Mouse (Mus musculus) embryonic facial prominence, embryonic 10.5 days (tissue): ENCODE data around the gene Traf3ip1. TPM values are rescaled to one million over a fixed set of nuclear protein-coding genes. Genes with fewer than 3 reads are reported as not detected.
"Not testable (repeated sequence)": the region's sequence is repeated elsewhere in the genome, so short reads cannot be mapped to it uniquely, and the experiment has no call there.

Source experiments
- DNase-seq: peaks from one replicate; pipeline ENCODE4 v3.0.0-alpha.2; 2017; ENCODE audit warnings: low spot score
- H3K27ac ChIP-seq: fragments of 300-500 bp; sonication (generic); replicated peaks from 2 replicates; pipeline ENCODE4 v1.5.1; 2016; ENCODE audit warnings: mild to moderate bottlenecking
- H3K27me3 ChIP-seq: fragments of 300-500 bp; sonication (generic); replicated peaks from 2 replicates; pipeline ENCODE4 v1.6.1; 2016; ENCODE audit warnings: low read depth, mild to moderate bottlenecking; ENCODE audit not compliant: poor library complexity, severe bottlenecking
- H3K36me3 ChIP-seq: fragments of 300-500 bp; sonication (generic); replicated peaks from 2 replicates; pipeline ENCODE4 v1.6.1; 2016; ENCODE audit warnings: mild to moderate bottlenecking, moderate library complexity
- H3K4me1 ChIP-seq: fragments of 300-500 bp; sonication (generic); 2 replicates; pipeline ENCODE4 v1.6.1; 2016
- H3K4me3 ChIP-seq: fragments of 300-500 bp; sonication (generic); 2 replicates; pipeline ENCODE4 v1.5.1; 2016; ENCODE audit warnings: mild to moderate bottlenecking, moderate library complexity
- H3K9me3 ChIP-seq: fragments of 300-500 bp; sonication (generic); 2 replicates; pipeline ENCODE4 v1.6.1; 2016; ENCODE audit warnings: mild to moderate bottlenecking
- WGBS: fragments of 180-500 bp; shearing (Covaris S2); methylation state at CpG from one replicate; pipeline ENCODE4 v1.1.7; 2016; 5-methylcytosine and 5-hydroxymethylcytosine counted together
- polyA plus RNA-seq: library from polyadenylated mRNA; unstranded; fragments of >200 nt; fragmentation: Nextera tagmentation; extraction: Ambion mirVana; gene quantifications from 2 replicates; pipeline ENCODE4 v1.2.1, GENCODE M21; 2016

Gene Traf3ip1
- polyA plus RNA-seq, 1 experiment from 2014 or later: 12.4 TPM

GRCm38 (mm10) chr1:91457116-91457515 is 37.3 kb upstream of the Traf3ip1 start:
- 90% methylated on average over 4 of the region's 4 CpGs for whole genome bisulfite sequencing
- peaks cover 25% of the 10 kb centered on the region for H3K27me3 ChIP-seq
- no peak overlapping the region; the same call in 1 of the 2 replicates for H3K27ac ChIP-seq
- H3K4me1 ChIP-seq: peaks cover 72% of the 10 kb centered on the region
- DNase-seq: no peak
- no peaks in the 10 kb centered on the region for H3K9me3 ChIP-seq
- H3K36me3 ChIP-seq: no peaks in the 10 kb centered on the region
- no peak overlapping the region for H3K4me3 ChIP-seq

- 87% methylated on average over 5 of the region's 5 CpGs for WGBS
- DNase-seq: no peak
- Histone ChIP-seq H3K27me3 (peaks cover 25% of the 10 kb centered on the region), H3K9me3 (no peaks in the 10 kb centered on the region), H3K4me3 (0 out of 2 replicates have a peak overlapping the region, but pooled peaks have one; percentile 79), H3K36me3 (no peaks in the 10 kb centered on the region), H3K4me1 (peaks cover 70% of the 10 kb centered on the region), H3K27ac (no peak overlapping the region)
Observed at GRCm38 (mm10) chr1:91457698-91458097, 36.7 kb upstream of the Traf3ip1 start.

GRCm38 (mm10) chr1:91458223-91458861 is 36.1 kb upstream of the Traf3ip1 start:
- no peaks in the 10 kb centered on the region for H3K9me3 ChIP-seq
- no peak overlapping the region; the same call in 1 of the 2 replicates for H3K27ac ChIP-seq
- DNase-seq: no peak
- no peaks in the 10 kb centered on the region for H3K36me3 ChIP-seq
- 26% methylated on average over 8 of the region's 8 CpGs for WGBS
- H3K4me1 ChIP-seq: peaks cover 70% of the 10 kb centered on the region
- H3K4me3 ChIP-seq: peak overlapping the region; percentile 79
- peaks cover 25% of the 10 kb centered on the region for H3K27me3 ChIP-seq

- WGBS: under 1% methylated on average over 91 of the region's 91 CpGs
- no peaks in the 10 kb centered on the region for H3K36me3 ChIP-seq
- DNase-seq: peak; percentile 100
- peak within 1 kb of the TSS; percentile 79 for H3K4me3 ChIP-seq
- peak within 1 kb of the TSS; percentile 80 for H3K27ac ChIP-seq
- peaks cover 25% of the 10 kb centered on the region for H3K27me3 ChIP-seq
- peaks cover 64% of the 10 kb centered on the region for H3K4me1 ChIP-seq
- no peaks in the 10 kb centered on the region for H3K9me3 ChIP-seq
Observed at GRCm38 (mm10) chr1:91459059-91459809, 35.2 kb upstream of the Traf3ip1 start, which contains the start of gene Per2. TSS of gene Per2 (minus strand) at chr1:91459324.

GRCm38 (mm10) chr1:91460069-91460468 is 34.4 kb upstream of the Traf3ip1 start:
- WGBS: 42% methylated on average over 7 of the region's 7 CpGs
- H3K27me3 ChIP-seq: peaks cover 25% of the 10 kb centered on the region

GRCm38 (mm10) chr1:91460564-91460963 is 33.9 kb upstream of the Traf3ip1 start:
- Histone ChIP-seq H3K4me3 (no peak overlapping the region), H3K4me1 (peaks cover 57% of the 10 kb centered on the region), H3K27ac (no peak overlapping the region), H3K27me3 (peaks cover 25% of the 10 kb centered on the region), H3K9me3 (no peaks in the 10 kb centered on the region), H3K36me3 (no peaks in the 10 kb centered on the region)
- WGBS: 32% methylated on average over 4 of the region's 4 CpGs
- no peak for DNase-seq

More at GRCm38 (mm10) chr1:91460069-91460468, 34.4 kb upstream of the Traf3ip1 start:
- DNase-seq: no peak
- Histone ChIP-seq H3K4me3 (peak overlapping the region; percentile 79), H3K36me3 (no peaks in the 10 kb centered on the region), H3K4me1 (peaks cover 57% of the 10 kb centered on the region), H3K27ac (peak overlapping the region; percentile 80), H3K9me3 (no peaks in the 10 kb centered on the region)

GRCm38 (mm10) chr1:91463336-91463995 is 31.0 kb upstream of the Traf3ip1 start:
- no peak for DNase-seq
- Histone ChIP-seq H3K27me3 (peaks cover 10% of the 10 kb centered on the region), H3K27ac (no peak overlapping the region), H3K9me3 (no peaks in the 10 kb centered on the region), H3K36me3 (no peaks in the 10 kb centered on the region), H3K4me3 (no peak overlapping the region), H3K4me1 (peaks cover 35% of the 10 kb centered on the region)
- WGBS: 88% methylated on average over 13 of the region's 13 CpGs

- Histone ChIP-seq H3K4me1 (peaks cover 26% of the 10 kb centered on the region), H3K9me3 (no peaks in the 10 kb centered on the region), H3K27ac (no peak overlapping the region), H3K36me3 (no peaks in the 10 kb centered on the region), H3K27me3 (peaks cover 7% of the 10 kb centered on the region), H3K4me3 (no peak overlapping the region)
- no peak for DNase-seq
- WGBS: 60% methylated on average over 5 of the region's 5 CpGs
Observed at GRCm38 (mm10) chr1:91464436-91464835, 30.0 kb upstream of the Traf3ip1 start.

- Histone ChIP-seq H3K27me3 (peaks cover 5% of the 10 kb centered on the region), H3K4me3 (no peak overlapping the region), H3K4me1 (peaks cover 18% of the 10 kb centered on the region), H3K36me3 (no peaks in the 10 kb centered on the region), H3K27ac (no peak overlapping the region; the same call in 1 of the 2 replicates), H3K9me3 (no peaks in the 10 kb centered on the region)
- DNase-seq: peak; percentile 47
- 13% methylated on average over 1 of the region's 1 CpGs for WGBS
Observed at GRCm38 (mm10) chr1:91465244-91465643, 29.2 kb upstream of the Traf3ip1 start.

GRCm38 (mm10) chr1:91466186-91466585 is 28.3 kb upstream of the Traf3ip1 start:
- DNase-seq: no peak
- WGBS: 83% methylated on average over 6 of the region's 6 CpGs
- Histone ChIP-seq H3K36me3 (no peaks in the 10 kb centered on the region), H3K27me3 (no peaks in the 10 kb centered on the region), H3K4me3 (no peak overlapping the region), H3K4me1 (peaks cover 13% of the 10 kb centered on the region), H3K9me3 (no peaks in the 10 kb centered on the region), H3K27ac (no peak overlapping the region)

- Histone ChIP-seq H3K27me3 (no peaks in the 10 kb centered on the region), H3K9me3 (no peaks in the 10 kb centered on the region), H3K4me3 (no peak overlapping the region), H3K27ac (no peak overlapping the region), H3K4me1 (peaks cover 13% of the 10 kb centered on the region), H3K36me3 (no peaks in the 10 kb centered on the region)
- WGBS: 82% methylated on average over 4 of the region's 4 CpGs
- DNase-seq: no peak
Observed at GRCm38 (mm10) chr1:91469888-91470419, 24.5 kb upstream of the Traf3ip1 start.

GRCm38 (mm10) chr1:91478145-91478544 is 16.3 kb upstream of the Traf3ip1 start:
- 95% methylated on average over 13 of the region's 13 CpGs for whole genome bisulfite sequencing
- not testable (repeated sequence) for H3K9me3 ChIP-seq, H3K27ac ChIP-seq, H3K36me3 ChIP-seq, H3K4me3 ChIP-seq, H3K27me3 ChIP-seq, DNase-seq, H3K4me1 ChIP-seq
